Mouse (Mus musculus) lung, embryonic 16.5 days (tissue): ENCODE data around the gene Camk1d. TPM values are rescaled to one million over a fixed set of nuclear protein-coding genes. Genes with fewer than 3 reads are reported as not detected.
A peak's percentile ranks its signal among the peaks of the same experiment; 100 is the strongest.
"Not testable (repeated sequence)": the region's sequence is repeated elsewhere in the genome, so short reads cannot be mapped to it uniquely, and the experiment has no call there.

Experiments
- ATAC-seq: fragments of 200-750 bp; cut with Nextera tagmentation; 2 replicates; pipeline ENCODE4 v1.8.0; 2017; ENCODE audit warnings: low read depth, mild to moderate bottlenecking, moderate library complexity
- H3K27ac ChIP-seq: fragments of 300-500 bp; sonication (generic); 2 replicates; pipeline ENCODE4 v1.5.1; 2014; ENCODE audit warnings: mild to moderate bottlenecking, control low read depth, low read length
- H3K27me3 ChIP-seq: fragments of 300-500 bp; sonication (generic); 2 replicates; pipeline ENCODE4 v1.6.1; 2014; ENCODE audit warnings: low read depth, low read length, mixed read lengths; ENCODE audit not compliant: control insufficient read depth, insufficient read depth
- H3K36me3 ChIP-seq: fragments of 300-500 bp; sonication (generic); 2 replicates; pipeline ENCODE4 v1.6.1; 2014; ENCODE audit warnings: low read length; ENCODE audit not compliant: control insufficient read depth, insufficient read depth
- H3K4me1 ChIP-seq: fragments of 300-500 bp; sonication (generic); replicated peaks from 2 replicates; pipeline ENCODE4 v1.6.1; 2014; ENCODE audit warnings: low read length, mixed read lengths; ENCODE audit not compliant: control insufficient read depth, insufficient read depth
- H3K4me2 ChIP-seq: fragments of 300-500 bp; sonication (generic); 2 replicates; pipeline ENCODE4 v1.6.1; 2014; ENCODE audit warnings: low read depth, low read length, control low read depth
- H3K4me3 ChIP-seq: fragments of 300-500 bp; sonication (generic); 2 replicates; pipeline ENCODE4 v1.5.1; 2014; ENCODE audit warnings: mild to moderate bottlenecking, low read length, control low read depth
- H3K9ac ChIP-seq: fragments of 300-500 bp; sonication (generic); 2 replicates; pipeline ENCODE4 v1.6.1; 2014; ENCODE audit warnings: low read length, control low read depth
- H3K9me3 ChIP-seq: fragments of 300-500 bp; sonication (generic); 2 replicates; pipeline ENCODE4 v1.6.1; 2016; ENCODE audit warnings: low read length; ENCODE audit not compliant: control insufficient read depth
- WGBS: fragments of 180-500 bp; shearing (Covaris S2); extraction: QIAGEN DNeasy Blood & Tissue Kit; methylation state at CpG from one replicate; pipeline ENCODE4 v1.1.7; 2014; 5-methylcytosine and 5-hydroxymethylcytosine counted together
- polyA plus RNA-seq: library from polyadenylated mRNA; unstranded; fragments of >200 nt; fragmentation: Nextera tagmentation; extraction: Ambion mirVana; gene quantifications from 2 replicates; pipeline ENCODE4 v1.2.1, GENCODE M21; 2015

Gene Camk1d
- polyA plus RNA-seq, 1 experiment from 2014 or later, result 1.9 TPM

GRCm38 (mm10) chr2:5249969-5250368 is 464.3 kb downstream of the Camk1d start:
- Histone ChIP-seq H3K4me3 (no peak overlapping the region), H3K9me3 (no peaks in the 10 kb centered on the region), H3K36me3 (no peaks in the 10 kb centered on the region), H3K27ac (no peak overlapping the region), H3K27me3 (no peaks in the 10 kb centered on the region), H3K4me1 (no peaks in the 10 kb centered on the region), H3K9ac (no peak overlapping the region), H3K4me2 (no peak overlapping the region)
- WGBS, result 27% methylated on average over 12 of the region's 12 CpGs
- peak; percentile 85 for ATAC-seq

GRCm38 (mm10) chr2:5249199-5249598 is 465.1 kb downstream of the Camk1d start:
- WGBS, result 90% methylated on average over 6 of the region's 6 CpGs
- not testable (repeated sequence) for H3K4me2 ChIP-seq

More at GRCm38 (mm10) chr2:5249199-5249598, 465.1 kb downstream of the Camk1d start:
- H3K27ac ChIP-seq, H3K27me3 ChIP-seq, H3K9me3 ChIP-seq, ATAC-seq, H3K36me3 ChIP-seq, H3K4me1 ChIP-seq, H3K4me3 ChIP-seq, H3K9ac ChIP-seq: not testable (repeated sequence)

Other genes with a start within 250 kb of the Camk1d start
- 71.7 and 76.0 TPM in 2 replicates for gene Nudt5, start 130.5 kb upstream of the Camk1d start, polyA plus RNA-seq
- 271 and 276 TPM in 2 replicates for gene Cdc123, start 130.6 kb upstream of the Camk1d start, polyA plus RNA-seq
- gene Gm13199, start 148.4 kb upstream of the Camk1d start, polyA plus RNA-seq, result 1.1 and 1.9 TPM in 2 replicates
- 65.9 and 68.1 TPM in 2 replicates for gene Sec61a2, start 180.9 kb upstream of the Camk1d start, polyA plus RNA-seq
- 1.9 and 3.5 TPM in 2 replicates for gene Dhtkd1, start 228.3 kb upstream of the Camk1d start, polyA plus RNA-seq
- 9.2 and 10.1 TPM in 2 replicates for gene Upf2, start 237.0 kb upstream of the Camk1d start, polyA plus RNA-seq